Mouse (Mus musculus) C2C12 (cell line): ENCODE measurements around the gene Kat14. TPM values are rescaled to one million over a fixed set of nuclear protein-coding genes. Genes with fewer than 3 reads are reported as not detected.

ENCODE experiments used
- H3K27me3 ChIP-seq: one replicate; pipeline ENCODE4 v1.6.1; 2011; ENCODE audit not compliant: control insufficient read depth, insufficient read depth, insufficient read length
- H3K36me3 ChIP-seq: one replicate; pipeline ENCODE4 v1.6.1; 2011; ENCODE audit not compliant: control insufficient read depth, insufficient read depth
- H3K4me3 ChIP-seq: one replicate; pipeline ENCODE4 v1.5.1; 2011; ENCODE audit warnings: mild to moderate bottlenecking, control low read depth; ENCODE audit not compliant: poor library complexity, insufficient read depth, severe bottlenecking
- H3K79me2 ChIP-seq: one replicate; pipeline ENCODE4 v1.6.1; 2011; ENCODE audit not compliant: control insufficient read depth, insufficient read depth
- H3K79me3 ChIP-seq: one replicate; pipeline ENCODE4 v1.6.1; 2011; ENCODE audit warnings: low read depth, control low read depth
- H3ac ChIP-seq: one replicate; pipeline ENCODE3; 2011; ENCODE audit warnings: low read depth; ENCODE audit not compliant: control insufficient read depth, insufficient read length
- CEBPB ChIP-seq: IDR thresholded peaks from one replicate; pipeline ENCODE4 v1.6.1; 2011; ENCODE audit warnings: low read depth, mild to moderate bottlenecking, control low read depth, moderate library complexity
- CTCF ChIP-seq: IDR thresholded peaks from one replicate; pipeline ENCODE4 v1.5.1; 2011; ENCODE audit not compliant: control insufficient read depth, insufficient read depth, insufficient read length
- FOSL1 ChIP-seq: IDR thresholded peaks from one replicate; pipeline ENCODE4 v1.8.0; 2011; ENCODE audit warnings: mild to moderate bottlenecking, low read length; ENCODE audit not compliant: poor library complexity, insufficient read depth, severe bottlenecking
- MAX ChIP-seq: IDR thresholded peaks from one replicate; pipeline ENCODE4 v1.6.1; 2011; ENCODE audit warnings: mild to moderate bottlenecking, control low read depth
- MYOD1 ChIP-seq: IDR thresholded peaks from one replicate; pipeline ENCODE4 v1.6.1; 2011; ENCODE audit warnings: low read depth; ENCODE audit not compliant: control insufficient read depth, insufficient read length
- MYOG ChIP-seq: IDR thresholded peaks from one replicate; pipeline ENCODE4 v1.6.1; 2011; ENCODE audit not compliant: control insufficient read depth, insufficient read length; ENCODE audit errors: extremely low read depth
- USF1 ChIP-seq: IDR thresholded peaks from one replicate; pipeline ENCODE4 v1.6.1; 2011; ENCODE audit warnings: low read depth, mild to moderate bottlenecking, control low read depth, moderate library complexity
- polyA plus RNA-seq: library from polyadenylated mRNA; unstranded; fragments of >200 nt; fragmentation: generic; extraction: Trizol; gene quantifications from one replicate; pipeline ENCODE4 v1.2.1, GENCODE M21; 2012; ENCODE audit warnings: missing spikeins

Gene Kat14
- polyA plus RNA-seq, 1 experiment: 32.6 TPM

GRCm38 (mm10) chr2:144416859-144417258 lies 48.1 kb downstream of the Kat14 start:
- no peaks in the 10 kb centered on the region for H3K36me3 ChIP-seq
- H3K27me3 ChIP-seq: no peaks in the 10 kb centered on the region
- no peak overlapping the region for H3ac ChIP-seq
- TF ChIP-seq CEBPB (no peak), MYOG (no peak)
- H3K79me2 ChIP-seq: no peaks in the 10 kb centered on the region
- H3K4me3 ChIP-seq: no peak overlapping the region
- H3K79me3 ChIP-seq: no peaks in the 10 kb centered on the region

- no peaks in the 10 kb centered on the region for H3K79me2 ChIP-seq
- no peak overlapping the region for H3ac ChIP-seq
- no peaks in the 10 kb centered on the region for H3K36me3 ChIP-seq
- H3K79me3 ChIP-seq: no peaks in the 10 kb centered on the region
- TF ChIP-seq FOSL1 (no peak), MYOD1 (no peak), CEBPB (no peak), USF1 (no peak), CTCF (no peak), MAX (no peak)
- no peak overlapping the region for H3K4me3 ChIP-seq
- H3K27me3 ChIP-seq: no peaks in the 10 kb centered on the region
These were observed 49.3 kb downstream of the Kat14 start for GRCm38 (mm10) chr2:144418062-144418461.

GRCm38 (mm10) chr2:144422094-144422675 lies 53.4 kb downstream of the Kat14 start:
- Histone ChIP-seq H3ac (no peak overlapping the region), H3K4me3 (no peak overlapping the region)
- TF ChIP-seq FOSL1: no peak
- no peak for TF ChIP-seq CEBPB
- no peak for TF ChIP-seq MYOG
- no peak for TF ChIP-seq CTCF
- no peak for TF ChIP-seq MAX
- no peak for TF ChIP-seq MYOD1
- TF ChIP-seq USF1: no peak

GRCm38 (mm10) chr2:144425761-144426160 lies 57.0 kb downstream of the Kat14 start:
- Histone ChIP-seq H3K4me3 (no peak overlapping the region), H3ac (no peak overlapping the region), H3K27me3 (no peaks in the 10 kb centered on the region), H3K79me2 (no peaks in the 10 kb centered on the region), H3K36me3 (no peaks in the 10 kb centered on the region), H3K79me3 (no peaks in the 10 kb centered on the region)
- TF ChIP-seq USF1 (no peak), MYOG (no peak), CEBPB (no peak)

More at GRCm38 (mm10) chr2:144422094-144422675, 53.4 kb downstream of the Kat14 start:
- H3K27me3 ChIP-seq: no peaks in the 10 kb centered on the region
- H3K36me3 ChIP-seq: no peaks in the 10 kb centered on the region
- no peaks in the 10 kb centered on the region for H3K79me3 ChIP-seq
- no peaks in the 10 kb centered on the region for H3K79me2 ChIP-seq

- Histone ChIP-seq H3ac (no peak overlapping the region), H3K27me3 (no peaks in the 10 kb centered on the region), H3K79me2 (no peaks in the 10 kb centered on the region), H3K79me3 (no peaks in the 10 kb centered on the region), H3K4me3 (no peak overlapping the region), H3K36me3 (no peaks in the 10 kb centered on the region)
- TF ChIP-seq CEBPB (no peak), MAX (no peak), MYOD1 (no peak), MYOG (no peak), FOSL1 (no peak), USF1 (no peak)
These were observed 59.1 kb downstream of the Kat14 start for GRCm38 (mm10) chr2:144427852-144428251.

GRCm38 (mm10) chr2:144428659-144429058 lies 59.9 kb downstream of the Kat14 start:
- TF ChIP-seq MAX (no peak), USF1 (no peak), CEBPB (no peak), MYOG (no peak), FOSL1 (no peak), CTCF (no peak), MYOD1 (no peak)
- Histone ChIP-seq H3ac (no peak overlapping the region), H3K4me3 (no peak overlapping the region), H3K79me2 (no peaks in the 10 kb centered on the region), H3K36me3 (no peaks in the 10 kb centered on the region), H3K79me3 (no peaks in the 10 kb centered on the region), H3K27me3 (no peaks in the 10 kb centered on the region)
